Mouse (Mus musculus) heart, postnatal 10 days (tissue): Measurements from ENCODE around the gene Atp1b1. TPM values are rescaled to one million over a fixed set of nuclear protein-coding genes. Genes with fewer than 3 reads are reported as not detected.

ENCODE experiments used
- DNase-seq, 2 experiments: peaks; one replicate each; pipeline ENCODE4 v3.0.0; 2021
- intact Hi-C: fragments of 180-260 bp; cut with DNase I; formaldehyde crosslinking; loops from one replicate; pipeline ENCODE4 v1.15.1; 2025
- total RNA-seq, 2 experiments: library from RNA; stranded (reverse); gene quantifications; 2 replicates each; pipeline ENCODE4 v1.2.3; 2021

Gene Atp1b1
- total RNA-seq, 2 experiments from 2014 or later: 429 to 462 TPM

DNA sequence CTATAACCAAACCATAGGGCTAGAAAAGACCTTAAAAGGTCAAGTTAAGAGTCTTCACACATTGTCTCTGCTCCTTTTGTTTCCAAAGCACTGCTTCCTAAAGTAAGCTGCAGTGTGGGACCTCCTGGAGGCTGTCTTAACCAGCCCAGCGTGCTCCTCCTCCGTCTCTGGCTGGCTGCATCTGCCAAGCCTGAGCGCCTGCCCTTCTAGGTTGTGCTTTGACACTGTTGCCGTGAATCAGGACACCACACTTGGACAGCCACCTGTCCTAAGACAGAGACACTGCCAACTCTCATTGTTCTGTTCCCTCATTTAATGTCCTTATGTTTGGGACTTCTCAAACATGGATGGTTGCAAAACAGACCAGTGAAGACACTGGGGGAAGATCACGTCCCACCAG, 51.6 kb downstream of the Atp1b1 start:
- intact Hi-C loops: no loop called here
- no peak for DNase-seq

GRCm38 (mm10) chr1:164405385-164405802, 52.8 kb downstream of the Atp1b1 start:
- intact Hi-C loops: no loop called here
- peak; percentile 37 to 60 for DNase-seq

DNA sequence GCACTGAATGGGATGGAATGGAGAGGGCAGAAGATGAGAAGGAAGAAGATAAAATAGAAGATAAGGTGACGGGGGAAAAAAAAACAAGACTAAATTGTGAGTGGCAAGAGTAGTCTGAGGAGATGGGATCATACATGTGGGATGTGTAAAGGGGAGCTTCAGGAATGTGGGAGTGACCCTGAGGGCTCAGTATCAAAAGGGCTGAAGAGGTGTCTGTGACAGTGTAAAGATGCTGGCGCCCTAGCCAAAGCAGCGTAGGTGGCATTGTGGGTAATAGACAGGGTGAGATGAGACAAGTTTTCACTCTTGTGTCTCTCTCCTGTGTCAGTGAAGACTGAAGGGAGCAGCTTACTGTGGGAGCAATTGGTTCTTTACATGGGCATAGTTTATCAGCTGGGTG, 58.6 kb downstream of the Atp1b1 start:
- intact Hi-C loops: no loop called here
- no peak for DNase-seq

DNA sequence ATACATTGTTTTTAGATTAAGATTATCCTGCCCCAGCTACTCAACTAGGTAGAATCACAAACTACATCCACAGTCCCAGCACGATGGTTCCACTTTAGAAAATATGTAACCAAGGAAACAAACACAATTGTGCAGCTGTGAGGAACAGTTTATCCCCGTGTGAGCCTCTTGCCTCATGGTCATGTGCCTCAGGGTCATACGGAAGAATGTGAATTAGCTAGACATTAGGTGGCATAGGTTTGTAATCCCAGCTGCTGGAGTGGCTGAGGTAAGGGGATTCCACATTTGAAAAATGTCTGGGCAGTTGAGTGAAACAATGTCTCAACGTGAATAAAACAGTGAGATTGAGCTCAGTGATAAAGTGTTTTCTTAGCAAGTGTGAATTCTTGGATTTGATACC, 60.5 kb downstream of the Atp1b1 start:
- no peak for DNase-seq

DNA sequence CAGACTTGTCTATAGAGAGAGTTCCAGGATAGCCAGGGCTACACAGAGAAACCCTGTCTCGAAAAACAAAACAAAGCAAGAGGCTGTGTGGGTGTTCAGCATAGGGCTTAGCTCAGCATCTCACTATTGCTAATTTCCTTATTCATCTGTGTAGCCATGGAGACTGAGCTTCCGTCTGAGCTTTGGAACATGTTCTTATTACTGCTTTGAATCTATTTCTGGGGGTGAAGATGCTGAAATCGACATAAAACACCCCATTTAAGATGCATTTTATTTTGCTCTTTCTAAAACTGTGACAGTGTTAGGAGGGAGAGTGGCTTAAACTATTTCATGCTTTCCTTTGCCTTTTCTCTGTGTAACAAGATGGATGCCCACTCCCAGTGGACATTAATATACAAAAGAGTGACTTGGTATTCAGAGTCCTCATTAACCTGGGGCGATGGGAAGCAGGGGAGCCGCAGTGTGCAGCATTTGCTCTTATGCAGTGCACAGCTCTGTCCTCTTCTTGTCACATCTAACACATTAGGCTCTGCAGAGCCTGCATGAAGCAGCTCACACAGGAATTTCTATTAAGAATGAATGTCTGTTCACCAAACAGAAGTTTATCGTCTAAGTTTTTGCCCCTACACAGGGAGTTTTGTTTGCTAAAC, 62.9 kb downstream of the Atp1b1 start:
- no peak for DNase-seq
- intact Hi-C loops: no loop called here

More for the DNA sequence above, 60.5 kb downstream of the Atp1b1 start:
- intact Hi-C loops: no loop called here

- peak; percentile 54 to 55 for DNase-seq
Measured at GRCm38 (mm10) chr1:164392176-164392575, 66.0 kb downstream of the Atp1b1 start.

DNA sequence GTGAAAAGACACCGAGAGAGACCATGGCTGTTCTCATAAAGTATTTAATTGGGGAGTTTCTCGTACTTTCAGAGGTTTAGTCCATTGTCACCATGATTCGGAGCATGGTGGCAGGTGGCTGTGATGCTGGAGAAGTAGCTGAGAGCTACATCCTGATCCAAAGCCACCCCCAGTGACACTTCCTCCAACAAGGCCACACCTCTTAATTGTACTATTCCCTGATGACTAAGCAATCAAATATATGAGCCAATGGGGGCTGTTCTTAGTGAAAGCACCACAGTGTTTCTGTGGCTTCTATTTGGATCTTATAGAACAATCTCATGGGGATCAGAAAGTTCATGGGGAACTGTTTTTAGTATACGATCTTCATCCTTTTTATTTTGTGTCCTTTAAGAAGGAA, 68.4 kb downstream of the Atp1b1 start:
- intact Hi-C loops: no loop called here

More at GRCm38 (mm10) chr1:164392176-164392575, 66.0 kb downstream of the Atp1b1 start:
- intact Hi-C loops: no loop called here

More for the DNA sequence above, 68.4 kb downstream of the Atp1b1 start:
- no peak for DNase-seq

Other genes starting within 250 kb of the Atp1b1 start
- 1 to 10 TPM; 6.7 to 7.2 TPM for gene Slc19a2, start 209.3 kb downstream of the Atp1b1 start, total RNA-seq
- gene Ccdc181, start 182.8 kb downstream of the Atp1b1 start, total RNA-seq: 1 to 10 TPM; 7.0 to 7.7 TPM
- gene Nme7, start 154.2 kb downstream of the Atp1b1 start, total RNA-seq: 1 to 10 TPM; 5.8 to 6.2 TPM
- gene Blzf1, start 150.9 kb downstream of the Atp1b1 start, total RNA-seq: 10 to 100 TPM; 26.0 to 27.9 TPM